Mouse (Mus musculus) liver, embryonic 15.5 days (tissue): ENCODE measurements around the gene Slc30a1. TPM values are rescaled to one million over a fixed set of nuclear protein-coding genes. Genes with fewer than 3 reads are reported as not detected.

Experiments
- ATAC-seq: fragments of 200-750 bp; cut with Nextera tagmentation; 2 replicates; pipeline ENCODE4 v1.8.0; 2017; ENCODE audit warnings: moderate number of reproducible peaks, mild to moderate bottlenecking, moderate library complexity; ENCODE audit not compliant: insufficient read depth
- H3K27ac ChIP-seq: fragments of 300-500 bp; sonication (generic); replicated peaks from 2 replicates; pipeline ENCODE4 v1.5.1; 2015; ENCODE audit warnings: mild to moderate bottlenecking, inconsistent platforms
- H3K27me3 ChIP-seq: fragments of 300-500 bp; sonication (generic); 2 replicates; pipeline ENCODE4 v1.6.1; 2015; ENCODE audit warnings: mild to moderate bottlenecking, inconsistent platforms
- H3K36me3 ChIP-seq: fragments of 300-500 bp; sonication (generic); replicated peaks from 2 replicates; pipeline ENCODE4 v1.6.1; 2015; ENCODE audit warnings: moderate library complexity, mild to moderate bottlenecking, inconsistent platforms
- H3K4me1 ChIP-seq: fragments of 300-500 bp; sonication (generic); replicated peaks from 2 replicates; pipeline ENCODE4 v1.6.1; 2015; ENCODE audit warnings: inconsistent platforms
- H3K4me2 ChIP-seq: fragments of 300-500 bp; sonication (generic); 2 replicates; pipeline ENCODE4 v1.6.1; 2015; ENCODE audit warnings: moderate library complexity, mild to moderate bottlenecking, inconsistent platforms
- H3K4me3 ChIP-seq: fragments of 300-500 bp; sonication (generic); replicated peaks from 2 replicates; pipeline ENCODE4 v1.5.1; 2015; ENCODE audit warnings: mild to moderate bottlenecking, inconsistent platforms
- H3K9ac ChIP-seq: fragments of 300-500 bp; sonication (generic); 2 replicates; pipeline ENCODE4 v1.6.1; 2015; ENCODE audit warnings: moderate library complexity, mild to moderate bottlenecking, inconsistent platforms
- H3K9me3 ChIP-seq: fragments of 300-500 bp; sonication (generic); replicated peaks from 2 replicates; pipeline ENCODE4 v1.6.1; 2016; ENCODE audit warnings: inconsistent platforms
- WGBS: fragments of 180-500 bp; shearing (Covaris S2); methylation state at CpG from one replicate; pipeline ENCODE4 v1.1.7; 2015; ENCODE audit warnings: mixed read lengths; ENCODE audit not compliant: insufficient replicate concordance; 5-methylcytosine and 5-hydroxymethylcytosine counted together
- polyA plus RNA-seq: library from polyadenylated mRNA; unstranded; fragments of >200 nt; fragmentation: Nextera tagmentation; extraction: Ambion mirVana; gene quantifications from 2 replicates; pipeline ENCODE4 v1.2.1, GENCODE M21; 2015

The Slc30a1 gene
- polyA plus RNA-seq, 1 experiment from 2014 or later: 4.2 TPM

DNA sequence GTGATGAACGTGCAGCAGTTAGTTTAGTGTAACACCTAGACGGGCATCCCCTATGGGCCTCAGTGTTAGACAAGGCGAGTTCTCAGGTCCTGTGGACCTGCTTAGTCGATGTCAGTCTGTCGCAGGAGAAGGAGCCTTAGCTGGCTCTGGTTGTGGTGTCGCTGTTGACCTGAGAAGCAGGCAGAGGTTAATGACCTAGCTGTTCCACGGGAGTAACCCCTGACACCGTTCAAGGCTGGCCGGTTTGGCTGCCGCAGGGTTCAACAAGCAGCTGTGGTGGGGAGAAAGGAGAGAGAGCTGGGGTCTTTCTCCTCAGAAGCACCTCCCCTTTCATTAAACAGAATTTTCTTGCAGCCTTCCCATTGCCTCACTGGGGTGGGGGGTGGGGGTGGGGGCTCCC lies 28.9 kb upstream of the Slc30a1 start:
- 0 out of 2 replicates have a peak overlapping the region, but pooled peaks have one; percentile 29 for H3K27ac ChIP-seq
- no peak overlapping the region for H3K9ac ChIP-seq
- ATAC-seq: no peak
- no peaks in the 10 kb centered on the region for H3K9me3 ChIP-seq
- H3K4me1 ChIP-seq: peaks cover 56% of the 10 kb centered on the region
- peaks cover 52% of the 10 kb centered on the region for H3K27me3 ChIP-seq
- no peaks in the 10 kb centered on the region for H3K36me3 ChIP-seq
- 69% methylated on average over 10 of the region's 10 CpGs for WGBS
- no peak overlapping the region for H3K4me2 ChIP-seq
- no peak overlapping the region for H3K4me3 ChIP-seq

DNA sequence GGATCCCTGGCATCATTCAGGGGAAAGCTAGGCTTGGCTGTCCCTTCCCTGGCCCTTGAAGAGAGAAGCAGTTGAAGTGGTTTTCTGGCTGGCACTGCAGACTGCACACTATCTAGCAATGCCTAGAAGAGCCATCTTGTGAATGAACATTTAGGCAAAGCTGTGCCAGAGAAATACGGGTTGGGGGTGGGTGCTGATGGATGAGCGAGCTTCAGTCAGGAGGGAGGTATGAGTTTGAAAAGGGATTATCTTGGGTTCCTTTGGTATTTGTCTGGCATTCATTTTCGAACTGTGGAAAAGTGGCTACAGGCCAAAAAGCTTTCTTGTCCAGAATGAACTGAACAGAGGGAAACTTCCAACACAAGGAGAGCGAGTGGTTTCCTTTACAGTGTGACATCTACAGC lies 28.0 kb upstream of the Slc30a1 start:
- ATAC-seq: no peak
- H3K9me3 ChIP-seq: no peaks in the 10 kb centered on the region
- 69% methylated on average over 4 of the region's 4 CpGs for WGBS
- H3K4me1 ChIP-seq: peaks cover 64% of the 10 kb centered on the region
- peak overlapping the region; percentile 29; the same call in 1 of the 2 replicates for H3K27ac ChIP-seq
- H3K9ac ChIP-seq: no peak overlapping the region
- no peak overlapping the region for H3K4me3 ChIP-seq
- H3K27me3 ChIP-seq: peaks cover 48% of the 10 kb centered on the region
- no peaks in the 10 kb centered on the region for H3K36me3 ChIP-seq
- no peak overlapping the region for H3K4me2 ChIP-seq

DNA sequence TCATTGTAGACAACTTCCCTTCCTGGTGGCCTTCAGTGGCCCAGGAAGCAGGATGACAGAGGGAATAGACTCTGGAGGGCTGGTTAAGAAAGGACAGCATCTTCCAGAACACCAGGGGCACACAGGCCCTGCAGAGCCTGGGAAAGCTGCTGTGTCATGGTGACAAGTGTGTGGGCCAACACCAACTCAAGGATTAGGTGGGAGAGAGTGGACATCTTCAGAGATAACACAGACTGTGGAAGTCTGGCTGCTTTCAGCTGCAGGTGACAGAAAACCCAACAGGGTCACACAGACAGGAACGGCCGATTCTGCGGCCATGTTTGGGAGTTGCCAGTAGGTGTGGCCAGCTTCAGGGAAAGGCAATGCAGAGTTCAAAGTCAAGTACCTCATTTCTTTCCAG lies 26.3 kb upstream of the Slc30a1 start:
- no peak overlapping the region for H3K4me3 ChIP-seq
- peak overlapping the region; percentile 31; the same call in 1 of the 2 replicates for H3K4me2 ChIP-seq
- no peak overlapping the region for H3K9ac ChIP-seq
- 51% methylated on average over 3 of the region's 3 CpGs for WGBS
- peak; percentile 60 for ATAC-seq
- no peaks in the 10 kb centered on the region for H3K36me3 ChIP-seq
- peak overlapping the region; percentile 61 for H3K27ac ChIP-seq
- H3K9me3 ChIP-seq: no peaks in the 10 kb centered on the region
- H3K4me1 ChIP-seq: peaks cover 64% of the 10 kb centered on the region
- peaks cover 32% of the 10 kb centered on the region for H3K27me3 ChIP-seq

DNA sequence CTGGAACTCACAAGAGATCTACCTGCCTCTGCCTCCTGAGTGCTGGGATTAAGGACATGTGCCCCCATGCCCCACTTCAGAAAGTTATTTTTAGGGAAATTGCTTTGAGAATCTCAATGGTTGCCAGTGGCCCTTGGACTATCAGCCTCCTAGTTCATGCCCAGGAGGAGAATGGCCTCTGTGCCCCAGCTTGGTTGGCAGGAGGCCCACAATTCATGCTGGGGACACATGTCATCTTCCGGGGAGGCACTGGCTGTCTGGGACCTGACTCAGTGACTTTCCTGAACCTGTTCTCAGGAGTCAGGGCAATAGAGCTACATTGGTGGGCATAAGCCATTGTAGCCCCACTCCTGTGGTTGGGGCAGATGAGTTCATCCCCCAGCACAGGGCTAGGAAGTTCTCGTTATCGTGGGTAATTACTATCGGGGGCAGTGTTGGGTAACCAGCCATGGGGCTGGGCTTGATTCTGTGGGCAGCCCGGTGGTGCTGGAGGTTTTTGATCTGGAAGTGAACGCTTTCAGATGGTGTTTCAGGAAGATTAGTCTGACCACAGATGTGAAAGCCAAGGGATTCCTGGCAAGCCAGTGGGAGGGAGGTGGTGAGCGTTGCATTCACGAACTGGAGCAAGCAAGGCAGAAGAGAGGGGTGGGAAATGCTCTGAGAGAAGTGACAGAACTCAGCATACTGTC lies 25.5 kb upstream of the Slc30a1 start:
- H3K9me3 ChIP-seq: no peaks in the 10 kb centered on the region
- WGBS: 16% methylated on average over 8 of the region's 8 CpGs
- peak overlapping the region; percentile 46 for H3K4me2 ChIP-seq
- peak overlapping the region; percentile 61 for H3K27ac ChIP-seq
- H3K36me3 ChIP-seq: no peaks in the 10 kb centered on the region
- H3K4me3 ChIP-seq: no peak overlapping the region
- ATAC-seq: no peak
- H3K9ac ChIP-seq: no peak overlapping the region
- peaks cover 27% of the 10 kb centered on the region for H3K27me3 ChIP-seq
- peaks cover 56% of the 10 kb centered on the region for H3K4me1 ChIP-seq

DNA sequence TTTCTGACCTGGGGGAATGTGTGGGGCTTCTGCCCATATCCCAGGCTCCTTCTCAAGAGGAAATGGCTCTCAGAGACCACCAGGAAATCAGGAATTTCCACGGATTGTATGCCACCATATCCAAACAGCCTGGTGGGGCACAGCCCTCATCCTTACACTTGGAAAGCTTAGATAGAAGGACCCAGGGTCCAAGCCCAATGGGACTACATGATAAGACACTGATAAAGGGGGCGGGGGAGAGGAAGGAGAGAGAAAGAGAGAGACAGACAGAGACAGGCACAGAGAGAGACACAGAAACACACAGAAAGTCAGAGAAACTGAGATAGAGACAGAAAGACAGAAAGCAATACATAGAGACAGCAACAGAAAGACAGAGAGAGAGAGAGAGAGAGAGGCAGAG lies 24.9 kb upstream of the Slc30a1 start:
- Histone ChIP-seq H3K27me3 (peaks cover 21% of the 10 kb centered on the region; the same call in 1 of the 2 replicates), H3K4me2 (peak overlapping the region; percentile 46), H3K9me3 (no peaks in the 10 kb centered on the region), H3K4me1 (peaks cover 54% of the 10 kb centered on the region), H3K4me3 (no peak overlapping the region), H3K9ac (peak overlapping the region; percentile 25; the same call in 1 of the 2 replicates), H3K36me3 (no peaks in the 10 kb centered on the region), H3K27ac (peak overlapping the region; percentile 61)
- ATAC-seq: peak; percentile 54
- 22% methylated on average over 2 of the region's 2 CpGs for WGBS

DNA sequence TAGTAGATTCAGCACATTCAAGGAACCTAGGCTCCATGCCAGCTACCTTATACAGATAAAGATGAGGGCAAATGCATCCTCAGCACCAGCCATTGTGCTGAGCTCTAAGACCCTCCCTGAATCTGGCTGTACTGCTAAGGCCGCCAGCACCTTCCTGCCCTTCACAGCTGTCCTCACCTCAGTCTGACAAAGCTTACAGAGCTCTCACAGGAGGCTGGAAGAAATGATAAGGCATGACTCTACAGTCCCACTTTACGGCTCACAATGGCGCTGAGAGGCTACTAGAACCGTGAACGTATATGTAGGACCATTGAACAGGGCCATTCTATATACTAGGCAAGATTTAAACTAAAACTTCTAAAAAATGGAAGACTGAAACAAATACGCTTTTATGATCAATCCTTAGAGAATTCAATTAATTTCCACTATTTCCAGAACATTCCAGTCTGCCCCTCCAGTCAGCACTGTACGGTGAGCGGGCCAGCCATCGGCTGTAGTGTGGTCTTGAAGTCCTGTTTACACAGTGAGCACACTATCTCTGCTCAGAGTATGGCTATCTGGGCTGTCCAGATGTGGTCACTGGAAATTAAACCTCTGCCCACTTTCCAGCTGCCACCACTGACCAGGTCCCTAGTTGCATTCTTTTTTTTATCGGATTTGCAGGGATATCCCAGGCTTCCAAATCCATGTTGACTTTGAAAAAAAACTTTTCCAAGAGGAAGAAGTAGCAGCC lies 23.9 kb upstream of the Slc30a1 start:
- no peak overlapping the region for H3K9ac ChIP-seq
- peak overlapping the region; percentile 61 for H3K27ac ChIP-seq
- WGBS: 60% methylated on average over 10 of the region's 10 CpGs
- peak; percentile 59 for ATAC-seq
- peak overlapping the region; percentile 46 for H3K4me2 ChIP-seq
- peaks cover 54% of the 10 kb centered on the region for H3K4me1 ChIP-seq
- no peaks in the 10 kb centered on the region for H3K36me3 ChIP-seq
- peaks cover 14% of the 10 kb centered on the region; the same call in 1 of the 2 replicates for H3K27me3 ChIP-seq
- H3K4me3 ChIP-seq: no peak overlapping the region
- H3K9me3 ChIP-seq: no peaks in the 10 kb centered on the region

DNA sequence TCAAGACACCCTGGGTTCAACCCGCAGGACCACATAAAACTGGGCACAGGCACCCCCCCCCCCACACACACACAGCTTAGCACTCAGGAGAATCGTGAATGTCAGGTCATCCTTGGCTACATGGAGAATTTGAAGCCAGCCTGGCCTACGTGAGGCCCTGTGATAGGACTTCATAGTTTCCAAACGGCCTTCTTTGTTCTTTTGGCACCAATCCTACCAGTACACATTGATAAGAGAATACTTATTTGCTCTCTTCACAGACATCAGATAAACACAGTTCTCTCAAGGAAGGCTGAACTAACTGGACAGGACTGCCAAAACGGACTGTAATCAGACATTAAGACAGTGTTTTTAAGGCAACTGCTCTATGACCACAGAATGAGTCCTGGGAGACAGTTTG lies 22.9 kb upstream of the Slc30a1 start:
- WGBS: 24% methylated on average over 5 of the region's 5 CpGs
- Histone ChIP-seq H3K27me3 (peaks cover 5% of the 10 kb centered on the region; the same call in 1 of the 2 replicates), H3K4me1 (peaks cover 54% of the 10 kb centered on the region), H3K4me2 (no peak overlapping the region), H3K36me3 (no peaks in the 10 kb centered on the region), H3K4me3 (no peak overlapping the region), H3K9me3 (no peaks in the 10 kb centered on the region), H3K9ac (no peak overlapping the region), H3K27ac (peak overlapping the region; percentile 26; the same call in 1 of the 2 replicates)
- no peak for ATAC-seq

DNA sequence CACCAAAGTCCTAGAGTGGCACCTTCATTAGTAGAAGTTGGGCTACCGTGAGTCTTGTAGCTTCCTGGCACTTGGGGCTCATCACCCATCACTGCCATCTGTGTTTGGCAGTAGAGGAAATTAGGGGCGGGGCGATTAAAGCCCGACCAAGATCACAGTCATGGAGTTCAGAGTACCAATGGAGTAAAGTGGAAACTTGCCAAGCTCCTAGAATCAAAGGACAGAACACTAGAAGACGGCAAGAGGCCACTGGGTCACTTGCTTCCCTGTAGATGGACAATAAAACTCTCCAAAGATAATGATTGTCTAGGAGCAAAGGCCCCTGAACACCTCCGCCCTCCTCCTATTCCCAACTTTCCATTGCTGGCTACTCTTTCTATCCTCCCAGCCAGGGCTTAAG lies 14.7 kb upstream of the Slc30a1 start:
- no peak overlapping the region for H3K9ac ChIP-seq
- 59% methylated on average over 6 of the region's 6 CpGs for WGBS
- ATAC-seq: no peak
- H3K36me3 ChIP-seq: no peaks in the 10 kb centered on the region
- H3K27me3 ChIP-seq: peaks cover 33% of the 10 kb centered on the region
- no peak overlapping the region for H3K4me3 ChIP-seq
- H3K9me3 ChIP-seq: no peaks in the 10 kb centered on the region
- no peak overlapping the region for H3K27ac ChIP-seq
- H3K4me2 ChIP-seq: no peak overlapping the region
- H3K4me1 ChIP-seq: peaks cover 11% of the 10 kb centered on the region

DNA sequence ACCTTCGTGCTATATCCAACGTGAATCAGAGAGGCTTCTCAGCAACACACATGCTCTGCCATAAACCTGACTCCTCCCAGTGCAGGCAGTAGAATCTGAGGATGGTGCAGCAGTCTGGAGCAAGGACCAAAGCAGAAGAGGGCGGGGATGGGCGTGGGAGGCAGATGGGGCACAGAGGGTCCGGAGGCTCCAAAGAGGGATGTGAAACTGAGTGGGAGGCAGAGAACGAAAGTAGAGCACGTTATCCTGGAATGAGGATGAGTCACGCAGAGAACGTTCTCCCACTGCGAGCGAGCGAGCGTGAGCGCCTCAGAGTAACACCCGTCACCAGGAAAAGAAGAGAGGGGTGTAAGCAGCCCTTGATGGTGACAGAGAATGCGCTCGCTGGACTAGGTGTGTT lies 12.2 kb upstream of the Slc30a1 start:
- no peak overlapping the region for H3K27ac ChIP-seq
- no peaks in the 10 kb centered on the region for H3K36me3 ChIP-seq
- H3K9ac ChIP-seq: no peak overlapping the region
- H3K4me3 ChIP-seq: no peak overlapping the region
- peaks cover 32% of the 10 kb centered on the region for H3K27me3 ChIP-seq
- H3K4me2 ChIP-seq: no peak overlapping the region
- peaks cover 11% of the 10 kb centered on the region for H3K4me1 ChIP-seq
- WGBS: 71% methylated on average over 17 of the region's 17 CpGs
- peak; percentile 18; the same call in 1 of the 2 replicates for ATAC-seq
- no peaks in the 10 kb centered on the region for H3K9me3 ChIP-seq

DNA sequence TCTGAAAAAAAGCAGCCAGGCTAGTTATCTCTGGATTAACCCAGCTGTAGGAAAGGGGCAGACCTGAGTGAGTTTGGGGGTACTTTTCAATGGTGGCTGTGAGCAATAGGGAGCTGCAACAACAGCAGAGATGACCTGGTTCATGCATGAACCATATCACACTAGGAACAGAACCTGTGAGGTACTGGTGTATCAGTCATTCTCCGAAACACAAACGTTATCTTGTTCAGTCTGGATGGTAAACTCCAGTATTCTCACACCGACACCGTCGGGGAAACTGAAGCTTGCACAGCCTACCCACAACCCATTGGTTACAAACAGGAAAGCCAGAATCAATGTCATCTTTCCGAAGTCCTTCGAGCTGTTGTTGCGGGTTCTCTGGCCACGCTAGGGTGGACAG lies 11.7 kb upstream of the Slc30a1 start:
- Histone ChIP-seq H3K4me2 (no peak overlapping the region), H3K9ac (no peak overlapping the region), H3K36me3 (no peaks in the 10 kb centered on the region), H3K9me3 (no peaks in the 10 kb centered on the region), H3K4me3 (no peak overlapping the region), H3K27me3 (peaks cover 30% of the 10 kb centered on the region), H3K27ac (no peak overlapping the region), H3K4me1 (peaks cover 11% of the 10 kb centered on the region)
- WGBS: 49% methylated on average over 9 of the region's 9 CpGs
- ATAC-seq: 0 out of 2 replicates have a peak, but pooled peaks have one; percentile 29

DNA sequence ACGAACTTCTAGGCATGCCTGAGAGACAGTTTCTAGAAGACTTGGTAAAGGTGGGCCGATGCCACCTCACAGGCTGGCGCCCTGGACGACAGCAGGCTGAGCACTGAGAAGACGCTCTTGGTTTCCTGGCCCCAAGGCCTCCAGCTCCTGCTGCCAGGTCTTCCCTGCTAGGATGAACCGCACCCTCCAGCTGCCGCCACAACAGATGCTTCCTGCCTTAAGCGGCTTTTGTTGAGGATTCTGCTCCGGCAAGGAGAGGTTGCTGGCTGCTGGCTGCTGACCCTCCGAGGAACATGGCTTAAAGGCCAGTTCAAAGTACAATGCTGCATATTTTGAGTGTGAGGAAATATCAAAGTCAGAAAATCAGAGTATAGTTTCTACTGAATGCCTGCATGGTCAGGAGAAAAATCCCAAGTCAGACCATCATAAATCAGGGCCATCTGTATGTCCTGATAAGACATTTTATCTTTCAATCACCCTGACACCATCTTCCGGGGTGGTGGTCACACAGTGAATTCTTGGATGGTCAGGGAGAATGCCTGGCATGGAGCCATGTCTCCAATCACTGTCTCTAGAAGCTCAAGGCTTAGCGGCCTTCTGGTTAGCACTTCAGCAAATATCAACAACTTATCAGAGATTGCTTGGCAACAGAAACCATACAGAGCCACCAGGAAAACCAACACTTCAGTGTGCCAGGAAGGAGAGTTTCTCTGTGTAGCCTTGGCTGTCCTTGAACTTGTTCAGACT lies 9.6 kb upstream of the Slc30a1 start:
- no peak overlapping the region for H3K27ac ChIP-seq
- H3K27me3 ChIP-seq: peaks cover 38% of the 10 kb centered on the region
- H3K36me3 ChIP-seq: no peaks in the 10 kb centered on the region
- H3K4me1 ChIP-seq: peaks cover 11% of the 10 kb centered on the region
- H3K9ac ChIP-seq: no peak overlapping the region
- no peak overlapping the region for H3K4me2 ChIP-seq
- WGBS: 35% methylated on average over 12 of the region's 12 CpGs
- H3K4me3 ChIP-seq: no peak overlapping the region
- ATAC-seq: no peak
- no peaks in the 10 kb centered on the region for H3K9me3 ChIP-seq
